Mouse (Mus musculus): ENCODE results near the gene Fads6. TPM values are rescaled to one million over a fixed set of nuclear protein-coding genes. Genes with fewer than 3 reads are reported as not detected.

The Fads6 gene
- polyA plus RNA-seq, 1 experiment from 2014 or later, result 1.1 TPM

DNA sequence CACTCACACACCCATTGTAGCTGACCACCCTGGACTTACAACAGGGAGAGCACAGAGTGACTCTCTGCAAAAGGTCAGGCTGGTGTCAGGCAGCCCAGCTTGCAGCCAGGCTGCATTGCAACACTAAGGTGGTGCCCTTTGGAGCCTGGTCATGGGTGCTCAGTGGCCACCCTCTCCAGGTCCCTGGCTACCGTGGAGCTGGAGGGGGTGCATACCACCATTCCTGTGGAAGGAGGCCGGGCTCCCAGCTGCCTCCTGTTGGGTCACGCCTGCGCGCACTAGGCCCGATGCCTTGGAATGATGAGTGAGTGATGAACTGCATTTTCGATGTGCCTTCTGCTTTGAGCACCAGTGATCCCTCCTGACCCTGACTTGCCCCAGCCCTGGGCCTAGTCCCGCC is 52.6 kb downstream of the Fads6 start:
- Histone ChIP-seq H3K9me3 (no peaks in the 10 kb centered on the region), H3K36me3 (peaks cover 17% of the 10 kb centered on the region), H3K9ac (no peak overlapping the region), H3K27me3 (peaks cover 43% of the 10 kb centered on the region), H3K27ac (replicated peaks) (no peak overlapping the region), H3K4me2 (no peak overlapping the region), H3K4me3 (no peak overlapping the region), H3K4me1 (replicated peaks) (peaks cover 82% of the 10 kb centered on the region)
- no peak for ATAC-seq (ENCODE audit: low read depth)
- WGBS, result 83% methylated on average over 8 of the region's 8 CpGs

DNA sequence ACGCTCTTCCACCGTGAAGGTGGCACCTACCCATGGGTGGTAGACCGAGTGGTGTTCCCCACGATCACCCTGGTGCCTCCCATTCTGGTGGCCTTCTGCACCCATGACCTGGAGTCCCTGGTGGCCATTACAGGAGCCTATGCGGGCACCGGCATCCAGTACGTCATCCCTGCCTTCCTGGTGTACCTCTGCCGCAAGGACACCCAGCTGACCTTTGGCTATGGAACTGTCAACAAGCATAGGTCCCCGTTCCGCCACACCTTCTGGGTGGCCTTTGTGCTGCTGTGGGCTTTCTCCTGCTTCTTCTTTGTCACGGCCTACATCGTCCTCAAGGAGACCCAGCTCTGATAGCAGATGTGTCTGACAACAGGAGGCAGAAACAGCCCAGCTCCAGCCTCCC is 53.7 kb downstream of the Fads6 start:
- no peak overlapping the region for H3K27ac ChIP-seq (replicated peaks)
- WGBS, result 94% methylated on average over 12 of the region's 12 CpGs
- H3K9me3 ChIP-seq, result no peaks in the 10 kb centered on the region
- no peak overlapping the region for H3K4me3 ChIP-seq
- peaks cover 17% of the 10 kb centered on the region for H3K36me3 ChIP-seq
- H3K27me3 ChIP-seq, result peaks cover 33% of the 10 kb centered on the region
- no peak overlapping the region for H3K9ac ChIP-seq
- no peak for ATAC-seq (ENCODE audit: low read depth)
- no peak overlapping the region for H3K4me2 ChIP-seq
- H3K4me1 ChIP-seq (replicated peaks), result peaks cover 87% of the 10 kb centered on the region

GRCm38 (mm10) chr11:115242746-115243145 is 54.7 kb downstream of the Fads6 start:
- H3K27ac ChIP-seq (replicated peaks), result no peak overlapping the region
- no peak overlapping the region for H3K9ac ChIP-seq
- ATAC-seq (ENCODE audit: low read depth), result no peak
- H3K9me3 ChIP-seq, result no peaks in the 10 kb centered on the region
- peaks cover 23% of the 10 kb centered on the region for H3K27me3 ChIP-seq
- peaks cover 83% of the 10 kb centered on the region for H3K4me1 ChIP-seq (replicated peaks)
- H3K36me3 ChIP-seq, result peaks cover 17% of the 10 kb centered on the region
- H3K4me3 ChIP-seq, result no peak overlapping the region
- no peak overlapping the region for H3K4me2 ChIP-seq
- 85% methylated on average over 3 of the region's 3 CpGs for WGBS

GRCm38 (mm10) chr11:115241402-115241801 is 56.1 kb downstream of the Fads6 start:
- Histone ChIP-seq H3K4me2 (no peak overlapping the region), H3K27me3 (peaks cover 13% of the 10 kb centered on the region; the same call in 1 of the 2 replicates), H3K4me3 (no peak overlapping the region), H3K36me3 (peaks cover 17% of the 10 kb centered on the region), H3K9ac (peak overlapping the region; percentile 31; the same call in 1 of the 2 replicates), H3K27ac (replicated peaks) (peak overlapping the region; percentile 59), H3K9me3 (no peaks in the 10 kb centered on the region), H3K4me1 (replicated peaks) (peaks cover 79% of the 10 kb centered on the region)
- 57% methylated on average over 11 of the region's 11 CpGs for WGBS
- no peak for ATAC-seq (ENCODE audit: low read depth)

GRCm38 (mm10) chr11:115236570-115236969 is 60.9 kb downstream of the Fads6 start:
- peak overlapping the region; percentile 68 for H3K27ac ChIP-seq (replicated peaks)
- no peaks in the 10 kb centered on the region for H3K9me3 ChIP-seq
- H3K4me3 ChIP-seq, result no peak overlapping the region
- peaks cover 4% of the 10 kb centered on the region; the same call in 1 of the 2 replicates for H3K27me3 ChIP-seq
- 7% methylated on average over 5 of the region's 5 CpGs for WGBS
- peak; percentile 50; the same call in 1 of the 2 replicates for ATAC-seq (ENCODE audit: low read depth)
- no peak overlapping the region for H3K4me2 ChIP-seq
- 0 out of 2 replicates have a peak overlapping the region, but pooled peaks have one; percentile 39 for H3K9ac ChIP-seq
- H3K4me1 ChIP-seq (replicated peaks), result peaks cover 89% of the 10 kb centered on the region
- H3K36me3 ChIP-seq, result no peaks in the 10 kb centered on the region

DNA sequence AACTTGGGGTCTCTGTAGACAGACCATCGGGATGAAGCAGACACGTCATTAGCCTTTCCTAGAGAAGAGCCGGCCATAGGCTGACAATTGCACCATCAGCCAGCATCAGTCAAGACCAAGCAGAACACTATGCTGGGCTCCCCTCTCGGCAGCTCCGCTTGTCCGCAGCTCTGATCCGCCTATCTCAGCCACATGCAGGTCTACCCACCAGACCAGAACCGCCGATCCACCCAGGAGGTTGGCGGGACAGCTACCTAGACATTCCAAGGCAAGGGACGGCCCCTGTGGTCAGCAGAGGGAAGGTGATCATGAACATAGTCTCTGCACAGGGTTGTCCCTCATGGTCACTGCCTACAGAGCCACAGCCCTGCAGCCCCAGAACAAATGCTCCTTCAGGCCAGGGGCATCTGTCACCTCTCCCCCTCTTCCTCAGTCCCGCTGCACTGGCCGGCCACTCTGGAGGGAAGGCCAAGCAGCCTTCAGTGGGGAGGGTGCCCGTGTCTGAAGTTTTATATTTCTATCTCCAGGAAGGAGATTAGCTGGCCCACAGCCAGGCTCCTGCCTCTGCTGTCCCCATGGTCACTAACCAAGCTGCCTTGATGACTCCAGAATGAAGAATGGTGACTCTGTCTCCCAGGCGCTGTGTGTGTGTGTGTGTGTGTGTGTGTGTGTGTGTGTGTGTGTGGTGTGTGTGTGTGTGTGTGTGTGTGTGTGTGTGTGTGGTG is 63.0 kb downstream of the Fads6 start:
- no peaks in the 10 kb centered on the region for H3K36me3 ChIP-seq
- no peak overlapping the region for H3K4me2 ChIP-seq
- H3K27ac ChIP-seq (replicated peaks), result peak overlapping the region; percentile 10
- 75% methylated on average over 15 of the region's 15 CpGs for WGBS
- H3K9ac ChIP-seq, result no peak overlapping the region
- H3K27me3 ChIP-seq, result peaks cover 4% of the 10 kb centered on the region
- peaks cover 85% of the 10 kb centered on the region for H3K4me1 ChIP-seq (replicated peaks)
- H3K9me3 ChIP-seq, result no peaks in the 10 kb centered on the region
- no peak overlapping the region for H3K4me3 ChIP-seq
- no peak for ATAC-seq (ENCODE audit: low read depth)

- Histone ChIP-seq H3K4me3 (no peak overlapping the region), H3K27ac (replicated peaks) (peak overlapping the region; percentile 10), H3K4me1 (replicated peaks) (peaks cover 85% of the 10 kb centered on the region), H3K4me2 (no peak overlapping the region), H3K36me3 (no peaks in the 10 kb centered on the region), H3K27me3 (peaks cover 4% of the 10 kb centered on the region), H3K9me3 (no peaks in the 10 kb centered on the region), H3K9ac (no peak overlapping the region)
- peak; percentile 25; the same call in 1 of the 2 replicates for ATAC-seq (ENCODE audit: low read depth)
- 31% methylated on average over 20 of the region's 20 CpGs for WGBS
These were observed 63.8 kb downstream of the Fads6 start for GRCm38 (mm10) chr11:115233526-115234290.

- 68% methylated on average over 5 of the region's 5 CpGs for WGBS
- Histone ChIP-seq H3K27me3 (peaks cover 4% of the 10 kb centered on the region), H3K4me1 (replicated peaks) (peaks cover 87% of the 10 kb centered on the region), H3K27ac (replicated peaks) (no peak overlapping the region), H3K4me2 (no peak overlapping the region), H3K9ac (no peak overlapping the region), H3K4me3 (no peak overlapping the region), H3K36me3 (no peaks in the 10 kb centered on the region), H3K9me3 (no peaks in the 10 kb centered on the region)
- no peak for ATAC-seq (ENCODE audit: low read depth)
These were observed 64.6 kb downstream of the Fads6 start for GRCm38 (mm10) chr11:115232889-115233288.

- Histone ChIP-seq H3K4me1 (replicated peaks) (peaks cover 93% of the 10 kb centered on the region), H3K4me3 (no peak overlapping the region), H3K9ac (no peak overlapping the region), H3K27ac (replicated peaks) (peak overlapping the region; percentile 39; the same call in 1 of the 2 replicates), H3K27me3 (no peaks in the 10 kb centered on the region; the same call in none of the 2 replicates), H3K9me3 (no peaks in the 10 kb centered on the region), H3K4me2 (no peak overlapping the region), H3K36me3 (no peaks in the 10 kb centered on the region)
- no peak for ATAC-seq (ENCODE audit: low read depth)
- 17% methylated on average over 9 of the region's 9 CpGs for WGBS
These were observed 65.5 kb downstream of the Fads6 start for GRCm38 (mm10) chr11:115231924-115232323.

- no peak for ATAC-seq (ENCODE audit: low read depth)
- H3K27ac ChIP-seq (replicated peaks), result peak overlapping the region; percentile 39
- H3K4me1 ChIP-seq (replicated peaks), result peaks cover 93% of the 10 kb centered on the region
- no peak overlapping the region for H3K9ac ChIP-seq
- WGBS, result 44% methylated on average over 14 of the region's 14 CpGs
- H3K9me3 ChIP-seq, result no peaks in the 10 kb centered on the region
- H3K4me2 ChIP-seq, result no peak overlapping the region
- no peaks in the 10 kb centered on the region; the same call in none of the 2 replicates for H3K27me3 ChIP-seq
- no peaks in the 10 kb centered on the region for H3K36me3 ChIP-seq
- H3K4me3 ChIP-seq, result no peak overlapping the region
These were observed 66.1 kb downstream of the Fads6 start for GRCm38 (mm10) chr11:115231168-115231915.

Measured in neural tube, embryonic 13.5 days (tissue).